Mouse (Mus musculus): Measurements from ENCODE around the gene Hnrnpl. TPM values are rescaled to one million over a fixed set of nuclear protein-coding genes. Genes with fewer than 3 reads are reported as not detected.
"Not testable (repeated sequence)": the region's sequence is repeated elsewhere in the genome, so short reads cannot be mapped to it uniquely, and the experiment has no call there.

Gene Hnrnpl
- polyA plus RNA-seq, 1 experiment from 2014 or later, result 267 TPM

- H3K27me3 ChIP-seq, result no peaks in the 10 kb centered on the region
- H3K27ac ChIP-seq, result no peak overlapping the region
- H3K9me3 ChIP-seq, result 0 out of 2 replicates have a peak, but pooled peaks cover 3% of the 10 kb centered on the region
- no peak overlapping the region for H3K4me2 ChIP-seq
- 63% methylated on average over 1 of the region's 1 CpGs for WGBS
- no peak for ATAC-seq (ENCODE audit: low FRiP score)
- H3K36me3 ChIP-seq (replicated peaks), result no peaks in the 10 kb centered on the region
- no peaks in the 10 kb centered on the region for H3K4me1 ChIP-seq
- H3K9ac ChIP-seq, result no peak overlapping the region
- H3K4me3 ChIP-seq (replicated peaks), result no peak overlapping the region
Observed at GRCm38 (mm10) chr7:28849700-28850236, 41.4 kb downstream of the Hnrnpl start.

- no peak overlapping the region for H3K4me3 ChIP-seq (replicated peaks)
- 0 out of 2 replicates have a peak, but pooled peaks cover 3% of the 10 kb centered on the region for H3K9me3 ChIP-seq
- no peak for ATAC-seq (ENCODE audit: low FRiP score)
- no peaks in the 10 kb centered on the region for H3K4me1 ChIP-seq
- no peaks in the 10 kb centered on the region for H3K36me3 ChIP-seq (replicated peaks)
- no peak overlapping the region for H3K9ac ChIP-seq
- 86% methylated on average over 4 of the region's 4 CpGs for WGBS
- no peak overlapping the region for H3K4me2 ChIP-seq
- H3K27me3 ChIP-seq, result no peaks in the 10 kb centered on the region
- H3K27ac ChIP-seq, result no peak overlapping the region
Observed at GRCm38 (mm10) chr7:28850642-28851041, 42.3 kb downstream of the Hnrnpl start.

GRCm38 (mm10) chr7:28859953-28860352, 51.6 kb downstream of the Hnrnpl start:
- no peak for ATAC-seq (ENCODE audit: low FRiP score)
- H3K4me2 ChIP-seq, result no peak overlapping the region
- H3K36me3 ChIP-seq (replicated peaks), result no peaks in the 10 kb centered on the region
- no peak overlapping the region for H3K9ac ChIP-seq
- no peaks in the 10 kb centered on the region for H3K27me3 ChIP-seq
- H3K27ac ChIP-seq, result no peak overlapping the region
- H3K4me1 ChIP-seq, result peaks cover 8% of the 10 kb centered on the region
- 0 out of 2 replicates have a peak, but pooled peaks cover 5% of the 10 kb centered on the region for H3K9me3 ChIP-seq
- WGBS, result 86% methylated on average over 2 of the region's 2 CpGs
- no peak overlapping the region for H3K4me3 ChIP-seq (replicated peaks)

- no peak overlapping the region for H3K4me2 ChIP-seq
- no peaks in the 10 kb centered on the region for H3K36me3 ChIP-seq (replicated peaks)
- no peak overlapping the region for H3K4me3 ChIP-seq (replicated peaks)
- 0 out of 2 replicates have a peak, but pooled peaks cover 5% of the 10 kb centered on the region for H3K9me3 ChIP-seq
- no peak overlapping the region for H3K27ac ChIP-seq
- peaks cover 8% of the 10 kb centered on the region for H3K4me1 ChIP-seq
- H3K9ac ChIP-seq, result no peak overlapping the region
- ATAC-seq (ENCODE audit: low FRiP score), result no peak
- 89% methylated on average over 6 of the region's 6 CpGs for WGBS
- H3K27me3 ChIP-seq, result no peaks in the 10 kb centered on the region
Observed at GRCm38 (mm10) chr7:28860898-28861297, 52.6 kb downstream of the Hnrnpl start.

- ATAC-seq (ENCODE audit: low FRiP score), result no peak
- no peak overlapping the region for H3K4me2 ChIP-seq
- H3K36me3 ChIP-seq (replicated peaks), result no peaks in the 10 kb centered on the region
- WGBS, result 84% methylated on average over 14 of the region's 15 CpGs
- H3K9me3 ChIP-seq, result 0 out of 2 replicates have a peak, but pooled peaks cover 5% of the 10 kb centered on the region
- no peak overlapping the region for H3K27ac ChIP-seq
- H3K4me1 ChIP-seq, result peaks cover 11% of the 10 kb centered on the region
- H3K4me3 ChIP-seq (replicated peaks), result no peak overlapping the region
- no peak overlapping the region for H3K9ac ChIP-seq
- H3K27me3 ChIP-seq, result no peaks in the 10 kb centered on the region
Observed at GRCm38 (mm10) chr7:28862817-28863499, 54.6 kb downstream of the Hnrnpl start.

GRCm38 (mm10) chr7:28863540-28863939, 55.2 kb downstream of the Hnrnpl start, which contains the start of gene Lgals7:
Lgals7 (plus strand) TSS chr7:28863853.
- Histone ChIP-seq H3K9me3 (0 out of 2 replicates have a peak, but pooled peaks cover 5% of the 10 kb centered on the region), H3K9ac (no peak within 1 kb of the TSS), H3K36me3 (replicated peaks) (no peaks in the 10 kb centered on the region), H3K27ac (no peak within 1 kb of the TSS), H3K4me3 (replicated peaks) (no peak within 1 kb of the TSS), H3K4me1 (peaks cover 11% of the 10 kb centered on the region), H3K27me3 (no peaks in the 10 kb centered on the region), H3K4me2 (peak within 1 kb of the TSS; percentile 6; the same call in 1 of the 2 replicates)
- WGBS, result 89% methylated on average over 6 of the region's 6 CpGs
- no peak for ATAC-seq (ENCODE audit: low FRiP score)

- Histone ChIP-seq H3K36me3 (replicated peaks) (no peaks in the 10 kb centered on the region), H3K27ac (no peak overlapping the region), H3K9ac (no peak overlapping the region)
Observed at GRCm38 (mm10) chr7:28864288-28864750, 56.0 kb downstream of the Hnrnpl start.

GRCm38 (mm10) chr7:28865481-28866300, 57.4 kb downstream of the Hnrnpl start:
- peak overlapping the region; percentile 25; the same call in 1 of the 2 replicates for H3K9ac ChIP-seq
- H3K4me2 ChIP-seq, result peak overlapping the region; percentile 50
- WGBS, result 50% methylated on average over 33 of the region's 33 CpGs
- H3K4me1 ChIP-seq, result peaks cover 11% of the 10 kb centered on the region
- 0 out of 2 replicates have a peak, but pooled peaks cover 4% of the 10 kb centered on the region for H3K9me3 ChIP-seq
- peak overlapping the region; percentile 21 for H3K4me3 ChIP-seq (replicated peaks)
- H3K27ac ChIP-seq, result no peak overlapping the region
- no peaks in the 10 kb centered on the region for H3K36me3 ChIP-seq (replicated peaks)
- peak; percentile 63; the same call in 1 of the 2 replicates for ATAC-seq (ENCODE audit: low FRiP score)
- no peaks in the 10 kb centered on the region for H3K27me3 ChIP-seq

More at GRCm38 (mm10) chr7:28864288-28864750, 56.0 kb downstream of the Hnrnpl start:
- peaks cover 11% of the 10 kb centered on the region for H3K4me1 ChIP-seq
- 38% methylated on average over 9 of the region's 9 CpGs for WGBS
- H3K4me3 ChIP-seq (replicated peaks), result no peak overlapping the region
- ATAC-seq (ENCODE audit: low FRiP score), result no peak
- no peaks in the 10 kb centered on the region for H3K27me3 ChIP-seq
- 0 out of 2 replicates have a peak, but pooled peaks cover 5% of the 10 kb centered on the region for H3K9me3 ChIP-seq
- peak overlapping the region; percentile 6; the same call in 1 of the 2 replicates for H3K4me2 ChIP-seq

- Histone ChIP-seq H3K9me3 (no peaks in the 10 kb centered on the region), H3K36me3 (replicated peaks) (no peaks in the 10 kb centered on the region), H3K9ac (no peak overlapping the region), H3K4me1 (peaks cover 11% of the 10 kb centered on the region), H3K4me3 (replicated peaks) (no peak overlapping the region), H3K27ac (no peak overlapping the region), H3K27me3 (no peaks in the 10 kb centered on the region), H3K4me2 (no peak overlapping the region)
- ATAC-seq (ENCODE audit: low FRiP score), result no peak
- 92% methylated on average over 28 of the region's 28 CpGs for WGBS
Observed at GRCm38 (mm10) chr7:28866769-28867507, 58.6 kb downstream of the Hnrnpl start.

- H3K9me3 ChIP-seq; H3K27me3 ChIP-seq; H3K27ac ChIP-seq; H3K4me2 ChIP-seq; H3K9ac ChIP-seq; ATAC-seq (ENCODE audit: low FRiP score); H3K4me3 ChIP-seq (replicated peaks); H3K36me3 ChIP-seq (replicated peaks): not testable (repeated sequence)
- WGBS, result 30% methylated on average over 23 of the region's 23 CpGs
- peaks cover 11% of the 10 kb centered on the region for H3K4me1 ChIP-seq
Observed at GRCm38 (mm10) chr7:28867508-28868340, 59.4 kb downstream of the Hnrnpl start.
